Mouse (Mus musculus): Measurements from ENCODE around the gene Mast3.

DNA sequence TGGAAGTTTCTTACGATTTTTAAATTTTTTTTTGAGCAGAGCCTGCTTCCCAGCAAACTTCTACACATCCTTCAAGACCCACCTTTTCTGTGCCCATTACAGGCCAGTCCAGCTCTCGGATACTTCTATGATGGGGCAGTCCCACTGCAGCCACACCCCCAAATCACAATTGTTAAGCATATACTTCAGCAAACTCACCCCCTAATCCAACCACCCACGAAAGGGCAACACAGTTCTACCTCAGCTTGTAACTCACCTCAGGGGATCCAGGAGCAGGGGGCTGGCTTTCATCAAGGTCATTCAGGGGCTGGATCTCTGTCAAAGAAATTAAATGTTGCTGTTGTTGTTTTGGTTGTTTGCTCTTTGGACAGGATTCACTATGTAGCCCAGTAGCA lies 17.8 kb downstream of the Mast3 start:
- TF ChIP-seq GATA1 (IDR thresholded peaks at IDR 0.05; ENCODE audit: borderline replicate concordance, low read length) (no peak), FLI1 (IDR thresholded peaks at IDR 0.05; ENCODE audit: low read length) (no peak)

Data from megakaryocyte, embryonic 14.5 days (primary cell).